In the genomic region with DNA sequence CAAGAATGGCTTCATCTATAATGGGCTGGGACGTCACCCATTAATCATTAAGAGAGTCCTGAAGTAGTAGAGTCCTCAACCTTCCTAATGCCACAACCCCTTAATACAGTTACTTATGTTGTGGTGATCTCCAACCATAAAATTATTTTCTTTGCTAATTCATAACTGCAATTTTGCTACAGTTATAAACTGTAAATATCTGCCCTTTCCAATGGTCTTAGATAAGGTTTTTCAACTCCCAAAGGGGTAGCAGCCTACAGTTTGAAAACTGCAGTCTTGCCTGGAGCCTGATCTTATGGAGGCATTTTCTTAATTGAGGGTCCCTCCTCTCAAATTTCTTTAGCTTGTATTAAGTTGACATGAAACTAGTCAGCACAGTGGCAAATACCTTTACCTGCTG, we compare ENCODE assay signal across 23 mouse cellular contexts. TPM values are rescaled to one million over a fixed set of nuclear protein-coding genes. Genes with fewer than 3 reads are reported as not detected.
A peak's percentile ranks its signal among the peaks of the same experiment; 100 is the strongest.
DNase-seq lines count a peak whose midpoint lies in the region; TF ChIP-seq lines count a peak whose summit lies in the region.
"Had no signal": no experiment of that assay in that cellular context is flagged by ENCODE, and none has a peak within 500 bp of the region (broad histone marks: within the 10 kb centered on the region; RNA-seq: fewer than 3 reads in every experiment).

No protein-coding gene starts in this region.

- peaks cover 17% of the 10 kb centered on the region for H3K79me2 ChIP-seq in MEL (ENCODE audit: control insufficient read depth, insufficient read depth, low read length, poor library complexity)

- intact Hi-C loops in heart, postnatal 36 days (cut with DNase I): no loop called here

- peaks cover 10 to 18% of the 10 kb centered on the region in 2 experiments for H3K4me1 ChIP-seq in MEL (ENCODE audit: control insufficient read depth in 1 of 2, insufficient read depth in 2 of 2, low read length in 2 of 2)

- DNase-seq in heart, adult 11 months: peak; percentile 1
- DNase-seq in heart, postnatal 36 days: no peak
- no peak for DNase-seq in MEL (ENCODE audit: low read depth, low spot score)
- no peak for DNase-seq in spleen, postnatal 4 days (ENCODE audit: low spot score in 2 of 2)
- DNase-seq: adrenal gland, adult 2 months; adrenal gland, adult 8-10 months; adrenal gland, postnatal 10 days; adrenal gland, postnatal 14 days; adrenal gland, postnatal 25 days; adrenal gland, postnatal 36 days; B cell, adult 2 months; cerebellum, adult 11 months; cerebellum, adult 11-12 months; cerebellum, adult 18-20 months; cerebellum, adult 2 months had no signal

- no peaks in the 10 kb centered on the region for H3K27me3 ChIP-seq in MEL (ENCODE audit: control insufficient read depth in 1 of 2, insufficient read depth in 2 of 2, low read length in 2 of 2)
- H3K27me3 ChIP-seq: CH12.LX, Patski had no signal

- H3K27ac ChIP-seq in MEL (ENCODE audit: control insufficient read depth, low read depth, low read length): no peak overlapping the region

- no peak overlapping the region for H3K9ac ChIP-seq in MEL (ENCODE audit: control insufficient read depth, low read depth, low read length, poor library complexity, severe bottlenecking)

- no peak for TF ChIP-seq POLR2A in MEL (IDR thresholded peaks at IDR 0.05; ENCODE audit: control insufficient read depth in 1 of 2, insufficient read depth in 1 of 2, low read depth in 1 of 2, low read length in 2 of 2, poor library complexity in 1 of 2)

- TF ChIP-seq CTCF in MEL (IDR thresholded peaks at IDR 0.05 in 2 of 3, conservative IDR thresholded peaks at IDR 0.05 in 1 of 3; ENCODE audit: control insufficient read depth in 1 of 3, insufficient read depth in 1 of 3, low read depth in 2 of 3, low read length in 3 of 3, poor library complexity in 1 of 3, severe bottlenecking in 1 of 3): no peak

- TF ChIP-seq EP300 in MEL (IDR thresholded peaks at IDR 0.05; ENCODE audit: low read depth in 1 of 2, low read length in 2 of 2): peak; percentile 40 to 68

- H3K9me3 ChIP-seq in MEL (replicated peaks; ENCODE audit: insufficient read depth, low read length): no peaks in the 10 kb centered on the region
- H3K9me3 ChIP-seq: G1E had no signal

- no peak overlapping the region for H3K4me3 ChIP-seq in MEL (ENCODE audit: control insufficient read depth in 1 of 2, insufficient read depth in 1 of 2, low read depth in 2 of 2, low read length in 2 of 2)

- H3K36me3 ChIP-seq in MEL (ENCODE audit: control insufficient read depth in 1 of 2, insufficient read depth in 2 of 2, low read length in 2 of 2): peaks cover 0 to 27% of the 10 kb centered on the region in 2 experiments; a peak in 3 of 4 replicates

- TF ChIP-seq RAD21 in MEL (IDR thresholded peaks at IDR 0.05; ENCODE audit: low read depth, low read length): no peak

TF ChIP-seq in MEL, 35 proteins besides CTCF, POLR2A, EP300 and RAD21:
- 0 out of 2 replicates have a peak, but pooled peaks have one; percentile 19 for TF ChIP-seq GATA1 (IDR thresholded peaks at IDR 0.05; ENCODE audit: low read depth, low read length)
- no peak for TF ChIP-seq BHLHE40 (IDR thresholded peaks at IDR 0.05; ENCODE audit: borderline replicate concordance, low read depth, low read length)
- no peak for TF ChIP-seq MXI1 (IDR thresholded peaks at IDR 0.05; ENCODE audit: low read depth, low read length)
- TF ChIP-seq NELFE (IDR thresholded peaks at IDR 0.05; ENCODE audit: low read depth, low read length): 0 out of 2 replicates have a peak, but pooled peaks have one; percentile 13
- TF ChIP-seq MYB (IDR thresholded peaks at IDR 0.05; ENCODE audit: low read depth, low read length): peak; percentile 70
TF ChIP-seq in MEL: peak in this region for 3.

RNA-seq across cellular contexts. Expression of gene Canx, which starts 3.9 kb away (rescaled TPM):
- 100 to 1,000 TPM; 301 to 316 TPM for total RNA-seq in heart, postnatal 36 days (2021)
- 785 and 867 TPM in 2 replicates for total RNA-seq in MEL (2012; rRNA removed)
- polyA plus RNA-seq in MEL (2012; ENCODE audit: insufficient read depth in 1 of 2, insufficient read length in 2 of 2, low read depth in 1 of 2, low replicate concordance in 2 of 2, missing spikeins in 1 of 2): 100 to 1,000 TPM; 390 to 464 TPM

RNA-seq across cellular contexts. Expression of gene Cby3, which starts 24.9 kb away (rescaled TPM):
- total RNA-seq in heart, postnatal 36 days (2021): not detected
- 0.23 and 0.42 TPM in 2 replicates for total RNA-seq in MEL (2012; rRNA removed)
- polyA plus RNA-seq in MEL (2012; ENCODE audit: insufficient read depth in 1 of 2, insufficient read length in 2 of 2, low read depth in 1 of 2, low replicate concordance in 2 of 2, missing spikeins in 1 of 2): under 1 TPM in 1 of 2 experiments, not detected in 1; 0.31 TPM
- total RNA-seq: adrenal gland, adult 18-20 months; adrenal gland, adult 2 months; adrenal gland, adult 8-10 months; adrenal gland, postnatal 10 days; adrenal gland, postnatal 14 days; adrenal gland, postnatal 25 days; adrenal gland, postnatal 36 days; adrenal gland, postnatal 4 days; CH12.LX; G1E had no signal
- polyA plus RNA-seq: activated CD4-positive, CD25-positive, alpha-beta regulatory T cell, adult 4 months; adrenal gland, adult 2 months; C2C12; CD4-positive, CD25-positive, alpha-beta regulatory T cell, adult 4 months; G1E; Patski had no signal

RNA-seq across cellular contexts. Expression of gene Maml1, which starts 37.3 kb away (rescaled TPM):
- 10 to 100 TPM; 11.5 to 11.8 TPM for total RNA-seq in heart, postnatal 36 days (2021)
- 3.8 and 4.5 TPM in 2 replicates for total RNA-seq in MEL (2012; rRNA removed)
- 10 to 100 TPM in 1 of 2 experiments, not detected in 1; 12.6 TPM for polyA plus RNA-seq in MEL (2012; ENCODE audit: insufficient read depth in 1 of 2, insufficient read length in 2 of 2, low read depth in 1 of 2, low replicate concordance in 2 of 2, missing spikeins in 1 of 2)

RNA-seq across cellular contexts. Expression of gene Hnrnph1, which starts 47.4 kb away (rescaled TPM):
- 100 to 1,000 TPM in 1 of 2 experiments, 10 to 100 TPM in 1; 97.8 to 106 TPM for total RNA-seq in heart, postnatal 36 days (2021)
- 227 and 232 TPM in 2 replicates for total RNA-seq in MEL (2012; rRNA removed)
- 100 to 1,000 TPM; 425 to 552 TPM for polyA plus RNA-seq in MEL (2012; ENCODE audit: insufficient read depth in 1 of 2, insufficient read length in 2 of 2, low read depth in 1 of 2, low replicate concordance in 2 of 2, missing spikeins in 1 of 2)
